Mouse (Mus musculus) forebrain, embryonic 10.5 days (tissue): ENCODE measurements around the gene Tff3. TPM values are rescaled to one million over a fixed set of nuclear protein-coding genes. Genes with fewer than 3 reads are reported as not detected.

Source experiments
- DNase-seq: peaks from one replicate; pipeline ENCODE4 v3.0.0-alpha.2; 2017; ENCODE audit warnings: low spot score; ENCODE audit errors: extremely low spot score
- H3K27ac ChIP-seq: fragments of 300-500 bp; sonication (generic); 2 replicates; pipeline ENCODE4 v1.5.1; 2016; ENCODE audit warnings: mild to moderate bottlenecking
- H3K27me3 ChIP-seq: fragments of 300-500 bp; sonication (generic); 2 replicates; pipeline ENCODE4 v1.6.1; 2016; ENCODE audit warnings: mild to moderate bottlenecking; ENCODE audit not compliant: poor library complexity, severe bottlenecking
- H3K36me3 ChIP-seq: fragments of 300-500 bp; sonication (generic); replicated peaks from 2 replicates; pipeline ENCODE4 v1.6.1; 2016; ENCODE audit warnings: mild to moderate bottlenecking, moderate library complexity
- H3K4me1 ChIP-seq: fragments of 300-500 bp; sonication (generic); 2 replicates; pipeline ENCODE4 v1.6.1; 2016
- H3K4me3 ChIP-seq: fragments of 300-500 bp; sonication (generic); 2 replicates; pipeline ENCODE4 v1.5.1; 2016; ENCODE audit warnings: mild to moderate bottlenecking, moderate library complexity
- H3K9me3 ChIP-seq: fragments of 300-500 bp; sonication (generic); 2 replicates; pipeline ENCODE4 v1.6.1; 2016; ENCODE audit warnings: mild to moderate bottlenecking, moderate library complexity
- WGBS: fragments of 180-500 bp; shearing (Covaris S2); methylation state at CpG from one replicate; pipeline ENCODE4 v1.1.7; 2016; 5-methylcytosine and 5-hydroxymethylcytosine counted together
- polyA plus RNA-seq: library from polyadenylated mRNA; unstranded; fragments of >200 nt; fragmentation: Nextera tagmentation; extraction: Ambion mirVana; gene quantifications from 2 replicates; pipeline ENCODE4 v1.2.1, GENCODE M21; 2016

Tff3 gene
- polyA plus RNA-seq, 1 experiment from 2014 or later = 0.64 TPM

DNA sequence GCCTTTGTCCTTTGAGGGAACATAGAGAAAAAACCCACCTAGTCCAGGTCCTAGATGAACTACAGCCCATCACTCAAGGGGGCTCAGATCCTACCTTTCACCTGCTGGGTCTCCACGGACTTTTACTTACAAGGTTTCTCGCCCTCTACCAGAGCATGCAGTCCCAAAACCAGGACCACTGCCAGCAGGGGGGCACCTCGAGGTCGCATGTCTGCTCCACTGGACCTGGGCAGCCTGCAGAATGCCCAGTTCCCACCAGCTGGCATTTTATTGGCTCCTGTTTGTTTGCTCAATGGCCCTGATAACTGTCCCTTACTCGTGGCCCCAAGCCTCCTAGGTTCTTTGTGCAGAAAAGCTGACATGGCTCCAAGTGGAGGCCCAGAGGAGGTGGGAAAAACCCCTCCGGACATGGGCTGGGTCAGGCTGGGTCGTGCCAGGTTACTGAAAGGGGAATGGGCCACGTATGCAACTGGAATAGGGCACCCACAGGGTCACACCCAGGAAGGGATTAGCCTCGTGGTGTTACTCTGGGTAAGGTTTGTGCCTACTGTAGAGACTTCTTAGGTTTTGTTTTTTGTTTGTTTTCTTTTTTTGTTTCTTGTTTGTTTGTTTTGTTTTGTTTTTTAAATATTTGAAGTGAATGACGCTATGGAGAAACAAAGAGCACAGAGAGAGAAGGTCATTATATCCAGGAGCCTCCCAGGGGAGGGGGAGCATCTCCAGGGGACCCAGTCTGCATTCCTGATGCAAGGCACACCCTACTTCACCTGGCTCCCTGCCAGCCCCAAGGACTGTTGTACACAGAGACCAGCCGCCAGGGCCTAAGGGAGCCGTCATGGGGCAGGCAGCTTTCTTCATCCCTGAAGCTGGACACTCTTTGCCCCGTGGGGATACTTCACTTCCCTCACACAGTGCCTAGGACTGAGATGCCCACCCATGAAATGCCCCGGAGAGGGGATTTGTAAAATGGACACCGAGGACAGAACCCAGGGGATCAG, 14.9 kb upstream of the Tff3 start, which contains the start of gene Tff2:
Gene Tff2 (minus strand): TSS at position 243 of the 998 bp plus-strand sequence.
- no peak for DNase-seq
- peaks cover 2% of the 10 kb centered on the region; the same call in 1 of the 2 replicates for H3K4me1 ChIP-seq
- WGBS = 82% methylated on average over 15 of the region's 15 CpGs
- H3K36me3 ChIP-seq = no peaks in the 10 kb centered on the region
- H3K9me3 ChIP-seq = 0 out of 2 replicates have a peak, but pooled peaks cover 15% of the 10 kb centered on the region
- H3K27ac ChIP-seq = no peak within 1 kb of the TSS
- H3K27me3 ChIP-seq = no peaks in the 10 kb centered on the region
- no peak within 1 kb of the TSS for H3K4me3 ChIP-seq

DNA sequence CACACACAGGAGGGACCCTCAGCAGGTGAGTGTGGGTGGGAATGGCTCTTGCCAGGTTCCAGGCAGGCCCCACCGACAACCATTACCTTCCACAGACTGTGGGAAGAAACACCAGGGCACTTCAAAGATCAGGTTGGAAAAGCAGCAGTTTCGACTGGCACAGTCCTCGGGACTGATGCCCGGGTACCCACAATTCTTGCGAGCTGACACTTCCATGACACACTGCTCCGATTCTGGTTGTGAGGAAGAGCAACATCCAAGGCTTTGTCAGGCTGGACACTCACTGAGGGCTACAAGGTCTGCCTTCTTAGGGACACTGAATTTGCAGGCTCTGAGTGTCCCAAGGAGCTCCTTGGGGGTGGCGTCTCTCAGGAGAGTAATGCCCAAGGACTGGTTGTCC, 12.7 kb upstream of the Tff3 start:
- 0 out of 2 replicates have a peak, but pooled peaks cover 12% of the 10 kb centered on the region for H3K9me3 ChIP-seq
- no peak for DNase-seq
- H3K27me3 ChIP-seq = no peaks in the 10 kb centered on the region
- H3K4me1 ChIP-seq = peaks cover 2% of the 10 kb centered on the region; the same call in 1 of the 2 replicates
- no peak overlapping the region for H3K27ac ChIP-seq
- 91% methylated on average over 7 of the region's 7 CpGs for WGBS
- H3K4me3 ChIP-seq = no peak overlapping the region
- H3K36me3 ChIP-seq = no peaks in the 10 kb centered on the region

DNA sequence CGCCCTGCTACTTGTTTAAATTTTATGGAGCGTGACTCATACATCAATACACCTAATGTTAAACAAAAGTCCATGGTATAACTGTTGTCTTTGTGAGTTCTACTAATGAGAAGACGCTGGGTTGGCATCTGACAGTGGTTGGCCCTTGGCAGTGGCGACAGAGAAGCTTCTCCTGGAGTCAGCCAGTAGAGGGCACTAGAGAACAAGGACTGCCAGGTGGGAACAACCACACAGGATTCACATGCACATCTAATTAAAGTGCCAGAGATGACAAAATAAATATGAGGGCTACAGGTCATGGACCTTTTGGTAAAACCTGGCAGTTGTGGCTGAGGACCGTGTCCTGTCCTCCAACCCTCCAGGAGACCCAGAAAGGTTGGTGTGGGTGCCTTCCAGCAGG, 9.0 kb upstream of the Tff3 start:
- 22% methylated on average over 5 of the region's 5 CpGs for WGBS
- Histone ChIP-seq H3K4me3 (no peak overlapping the region), H3K9me3 (no peaks in the 10 kb centered on the region), H3K4me1 (no peaks in the 10 kb centered on the region; the same call in 1 of the 2 replicates), H3K36me3 (no peaks in the 10 kb centered on the region), H3K27me3 (no peaks in the 10 kb centered on the region), H3K27ac (no peak overlapping the region)
- DNase-seq = peak; percentile 46

- H3K4me1 ChIP-seq = no peaks in the 10 kb centered on the region; the same call in 1 of the 2 replicates
- H3K27ac ChIP-seq = no peak overlapping the region
- no peaks in the 10 kb centered on the region for H3K27me3 ChIP-seq
- no peak for DNase-seq
- H3K9me3 ChIP-seq = no peaks in the 10 kb centered on the region
- no peak overlapping the region for H3K4me3 ChIP-seq
- no peaks in the 10 kb centered on the region for H3K36me3 ChIP-seq
- 92% methylated on average over 1 of the region's 1 CpGs for WGBS
These were observed 7.4 kb upstream of the Tff3 start for GRCm38 (mm10) chr17:31136821-31137220.

- no peak for DNase-seq
- Histone ChIP-seq H3K4me3 (no peak overlapping the region), H3K4me1 (no peaks in the 10 kb centered on the region; the same call in 1 of the 2 replicates), H3K27me3 (no peaks in the 10 kb centered on the region), H3K36me3 (no peaks in the 10 kb centered on the region), H3K27ac (no peak overlapping the region), H3K9me3 (no peaks in the 10 kb centered on the region)
- 77% methylated on average over 3 of the region's 3 CpGs for WGBS
These were observed 6.8 kb upstream of the Tff3 start for GRCm38 (mm10) chr17:31136291-31136690.

GRCm38 (mm10) chr17:31134913-31135312, 5.5 kb upstream of the Tff3 start:
- H3K4me1 ChIP-seq = no peaks in the 10 kb centered on the region; the same call in 1 of the 2 replicates
- H3K27ac ChIP-seq = no peak overlapping the region
- no peak for DNase-seq
- no peaks in the 10 kb centered on the region for H3K27me3 ChIP-seq
- no peak overlapping the region for H3K4me3 ChIP-seq
- no peaks in the 10 kb centered on the region for H3K36me3 ChIP-seq
- WGBS = 84% methylated on average over 6 of the region's 6 CpGs
- H3K9me3 ChIP-seq = no peaks in the 10 kb centered on the region

DNA sequence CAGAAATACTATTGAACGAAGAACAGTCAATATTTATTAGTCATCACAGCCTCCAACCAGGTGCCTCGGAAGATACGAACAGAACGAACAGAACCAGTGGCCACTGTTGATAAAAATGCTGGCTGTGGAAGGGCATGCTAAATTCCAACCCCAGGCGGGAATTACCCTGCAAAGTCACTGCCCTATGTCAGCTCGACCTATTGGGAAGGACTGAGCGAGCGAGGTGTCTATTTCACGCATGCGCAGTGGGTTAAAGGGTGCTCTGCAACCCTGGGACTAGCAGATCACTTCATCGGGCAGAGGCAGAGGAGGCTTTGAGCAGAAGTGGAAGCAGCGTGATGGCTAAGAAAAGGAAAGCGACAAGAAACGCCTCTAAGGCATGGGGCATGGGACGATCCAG, 4.3 kb upstream of the Tff3 start:
- peaks cover 6% of the 10 kb centered on the region for H3K4me1 ChIP-seq

DNA sequence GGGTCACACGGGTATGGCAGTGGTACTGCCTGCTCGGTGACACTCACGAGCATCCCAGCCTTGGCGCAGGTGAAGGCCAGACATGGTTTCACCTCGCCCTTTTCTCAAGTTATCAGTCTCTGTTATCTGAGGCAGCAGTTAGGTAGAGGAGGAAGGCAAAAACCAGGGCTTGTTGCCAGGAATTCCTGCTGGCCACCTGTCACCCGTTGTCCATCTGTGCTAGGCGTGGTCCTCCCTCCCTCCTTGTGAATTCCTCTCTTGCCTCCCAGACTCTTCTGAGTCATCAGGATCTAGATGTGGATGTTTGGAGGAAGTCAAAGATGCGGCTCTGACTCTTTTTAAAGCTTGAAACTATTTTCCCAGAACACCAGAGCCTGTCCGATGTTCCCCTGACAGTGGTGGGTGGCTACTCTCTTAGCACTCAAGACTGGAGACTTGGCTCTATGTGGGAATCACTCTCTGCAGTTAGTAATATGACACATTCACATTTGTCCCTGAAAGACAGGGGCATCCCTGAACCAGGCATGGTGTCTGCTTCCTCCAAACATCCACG, 1.9 kb upstream of the Tff3 start:
- 84% methylated on average over 10 of the region's 10 CpGs for WGBS
- no peak overlapping the region for H3K27ac ChIP-seq
- H3K27me3 ChIP-seq = no peaks in the 10 kb centered on the region
- no peaks in the 10 kb centered on the region for H3K36me3 ChIP-seq
- no peak overlapping the region for H3K4me3 ChIP-seq
- DNase-seq = no peak
- no peaks in the 10 kb centered on the region for H3K9me3 ChIP-seq
- H3K4me1 ChIP-seq = peaks cover 7% of the 10 kb centered on the region

More for the DNA sequence above, 4.3 kb upstream of the Tff3 start:
- H3K9me3 ChIP-seq = no peaks in the 10 kb centered on the region
- no peaks in the 10 kb centered on the region for H3K27me3 ChIP-seq
- no peak overlapping the region for H3K4me3 ChIP-seq
- WGBS = 86% methylated on average over 15 of the region's 15 CpGs
- DNase-seq = no peak
- no peaks in the 10 kb centered on the region for H3K36me3 ChIP-seq
- no peak overlapping the region for H3K27ac ChIP-seq

- peaks cover 17% of the 10 kb centered on the region for H3K4me1 ChIP-seq
- no peaks in the 10 kb centered on the region for H3K9me3 ChIP-seq
- H3K27ac ChIP-seq = no peak overlapping the region
- H3K36me3 ChIP-seq = no peaks in the 10 kb centered on the region
- 84% methylated on average over 9 of the region's 9 CpGs for WGBS
- DNase-seq = no peak
- H3K4me3 ChIP-seq = no peak overlapping the region
- H3K27me3 ChIP-seq = no peaks in the 10 kb centered on the region
These were observed 633 bp downstream of the Tff3 start for GRCm38 (mm10) chr17:31128708-31129318.

DNA sequence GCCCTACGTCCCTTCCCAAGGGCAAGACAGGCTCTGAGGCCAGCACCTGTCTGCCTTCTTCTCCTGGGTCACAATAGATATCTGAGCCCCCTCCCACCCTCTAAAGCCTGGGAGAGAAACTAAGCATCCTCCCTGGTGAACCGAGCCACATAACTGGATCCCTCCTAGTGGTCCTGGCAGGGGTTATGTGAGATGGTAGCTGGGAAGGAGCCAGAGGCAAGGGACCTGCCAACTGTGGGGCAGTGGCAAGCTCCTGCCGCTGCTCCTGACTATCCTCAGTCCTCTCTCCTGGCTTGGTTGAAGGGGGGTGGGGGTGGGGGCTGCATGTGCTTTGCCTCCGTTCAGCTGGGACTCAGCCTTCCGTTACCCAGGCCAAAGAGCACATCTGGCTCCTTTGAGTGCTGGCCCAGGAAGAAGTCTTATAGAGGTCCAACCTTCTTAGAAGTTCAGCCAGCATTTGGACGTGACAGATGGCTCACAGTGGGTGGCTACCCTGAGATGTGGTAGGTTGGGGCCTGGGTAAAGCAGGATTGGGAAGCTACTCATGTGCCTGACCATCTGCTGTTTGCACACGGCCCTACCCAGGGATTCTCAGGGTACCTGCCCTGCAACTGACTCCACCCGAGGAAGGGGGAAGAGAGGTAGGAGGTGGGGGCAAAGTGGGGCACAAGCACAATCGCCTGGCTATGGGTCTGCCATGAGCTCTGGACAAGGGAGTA, 3.7 kb downstream of the Tff3 start:
- WGBS = 56% methylated on average over 9 of the region's 9 CpGs
- H3K9me3 ChIP-seq = no peaks in the 10 kb centered on the region

GRCm38 (mm10) chr17:31121975-31122374, 7.5 kb downstream of the Tff3 start:
- H3K27ac ChIP-seq = no peak overlapping the region
- DNase-seq = peak; percentile 76
- WGBS = 20% methylated on average over 8 of the region's 8 CpGs
- H3K9me3 ChIP-seq = no peaks in the 10 kb centered on the region
- H3K36me3 ChIP-seq = no peaks in the 10 kb centered on the region
- peaks cover 31% of the 10 kb centered on the region for H3K4me1 ChIP-seq
- H3K27me3 ChIP-seq = no peaks in the 10 kb centered on the region
- H3K4me3 ChIP-seq = no peak overlapping the region

More for the DNA sequence above, 3.7 kb downstream of the Tff3 start:
- H3K27me3 ChIP-seq = no peaks in the 10 kb centered on the region
- peak overlapping the region; percentile 56 for H3K27ac ChIP-seq
- H3K4me3 ChIP-seq = no peak overlapping the region
- H3K4me1 ChIP-seq = peaks cover 21% of the 10 kb centered on the region
- no peak for DNase-seq
- no peaks in the 10 kb centered on the region for H3K36me3 ChIP-seq

- Histone ChIP-seq H3K27me3 (no peaks in the 10 kb centered on the region), H3K9me3 (no peaks in the 10 kb centered on the region), H3K36me3 (no peaks in the 10 kb centered on the region), H3K4me3 (no peak overlapping the region), H3K4me1 (peaks cover 25% of the 10 kb centered on the region), H3K27ac (0 out of 2 replicates have a peak overlapping the region, but pooled peaks have one; percentile 20)
- DNase-seq = peak; percentile 80
- WGBS = 3% methylated on average over 7 of the region's 7 CpGs
These were observed 10.0 kb downstream of the Tff3 start for GRCm38 (mm10) chr17:31119429-31119828.
